In the genomic region with DNA sequence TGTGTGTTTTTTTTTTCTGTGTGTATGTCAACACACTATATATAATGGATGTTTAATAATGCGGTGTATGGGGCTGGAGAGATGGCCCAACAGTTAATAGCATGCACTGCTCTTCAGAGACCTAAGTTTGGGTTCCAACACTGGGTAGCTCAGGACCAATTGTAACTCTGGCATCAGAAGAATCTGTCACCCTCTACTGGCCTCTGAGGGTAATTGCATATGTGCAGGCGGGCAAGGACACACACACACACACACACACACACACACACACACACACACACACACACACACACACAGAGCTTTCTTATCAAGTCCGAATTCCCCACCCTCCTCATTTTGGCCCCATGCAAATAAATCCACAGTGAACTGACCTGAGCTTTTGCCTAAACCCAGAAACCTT, we compare ENCODE assay signal across 1 mouse cellular context.
A peak's percentile ranks its signal among the peaks of the same experiment; 100 is the strongest.
TF ChIP-seq lines count a peak whose summit lies in the region.

No protein-coding gene starts in this region.

TF ChIP-seq in CH12.LX, 34 proteins besides CTCF, POLR2A, EP300 and RAD21:
- TF ChIP-seq ZC3H11A (IDR thresholded peaks at IDR 0.05; ENCODE audit: low read depth, low read length) (no peak), JUN (IDR thresholded peaks at IDR 0.05; ENCODE audit: insufficient read depth, low read depth, low read length) (no peak), BHLHE40 (IDR thresholded peaks at IDR 0.05; ENCODE audit: low read depth, low read length) (no peak), TBP (conservative IDR thresholded peaks at IDR 0.05; ENCODE audit: low read depth, low read length) (no peak), SMC3 (IDR thresholded peaks at IDR 0.05; ENCODE audit: low read depth, low read length) (0 out of 2 replicates have a peak, but pooled peaks have one; percentile 3), NRF1 (IDR thresholded peaks at IDR 0.05; ENCODE audit: low read depth, low read length) (no peak)
